Mouse (Mus musculus) testis, adult 2 months (tissue): ENCODE measurements around the gene Nptxr.

ENCODE experiments used
- CTCF ChIP-seq: fragments of 200-500 bp; IDR thresholded peaks from 2 replicates; pipeline ENCODE4 v1.5.1; 2012; ENCODE audit warnings: low read depth, mild to moderate bottlenecking, inconsistent platforms, low read length, moderate library complexity; ENCODE audit not compliant: control insufficient read depth, insufficient read depth, insufficient replicate concordance
- POLR2A ChIP-seq: fragments of 200-500 bp; IDR thresholded peaks from 2 replicates; pipeline ENCODE4 v1.6.1; 2012; ENCODE audit warnings: low read depth, mild to moderate bottlenecking, inconsistent platforms, low read length, moderate library complexity; ENCODE audit not compliant: control insufficient read depth

DNA sequence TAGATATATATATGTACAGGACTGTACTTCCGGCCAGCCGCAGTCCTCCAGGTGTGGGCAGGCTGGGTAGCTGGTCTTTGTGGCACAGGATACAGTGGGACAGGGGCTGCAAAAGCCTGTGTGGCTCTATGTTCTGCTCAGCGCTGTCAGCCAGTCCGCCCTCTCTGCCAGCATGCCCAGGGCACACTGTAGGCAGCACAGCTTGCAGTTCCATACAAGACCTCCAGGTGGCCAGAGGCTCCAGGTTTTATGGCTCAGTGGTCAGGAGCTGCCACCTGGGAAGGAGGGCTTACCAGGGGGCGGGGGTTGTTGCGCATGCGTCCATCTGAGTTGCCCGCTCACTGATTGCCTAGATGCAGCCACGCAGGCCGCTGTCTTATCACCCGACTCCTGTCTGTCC, 56.6 kb downstream of the Nptxr start:
- peak; percentile 50; the same call in 1 of the 2 replicates for TF ChIP-seq CTCF
- TF ChIP-seq POLR2A = no peak
